Mouse (Mus musculus) CH12.LX (cell line): ENCODE data around the gene Nbr1. TPM values are rescaled to one million over a fixed set of nuclear protein-coding genes. Genes with fewer than 3 reads are reported as not detected.

Experiments used
- DNase-seq: peaks from one replicate; pipeline ENCODE4 v3.0.0-alpha.2; 2013; ENCODE audit errors: extremely low read depth
- H3K27ac ChIP-seq: 2 replicates; pipeline ENCODE4 v1.5.1; 2012; ENCODE audit warnings: low read depth, mild to moderate bottlenecking, control low read depth, moderate library complexity; ENCODE audit not compliant: insufficient read depth
- H3K27me3 ChIP-seq: replicated peaks from 2 replicates; pipeline ENCODE3; 2012; ENCODE audit warnings: inconsistent platforms
- H3K36me3 ChIP-seq, 2 experiments: replicated peaks in 1 of 2; 2 replicates each; pipeline versions ENCODE3 to v1.6.1; 2012; ENCODE audit warnings: inconsistent platforms in 1 of 2, low read length in 1 of 2, mild to moderate bottlenecking in 1 of 2, mixed read lengths in 1 of 2, moderate library complexity in 1 of 2; ENCODE audit not compliant: control insufficient read depth in 1 of 2, insufficient read depth in 1 of 2
- H3K4me1 ChIP-seq, 2 experiments: 2 replicates each; pipeline ENCODE4 v1.6.1; 2012; ENCODE audit warnings: inconsistent platforms in 1 of 2, moderate library complexity in 1 of 2; ENCODE audit not compliant: insufficient read depth in 2 of 2, control insufficient read depth in 1 of 2
- H3K4me2 ChIP-seq: 2 replicates; pipeline ENCODE4 v1.6.1; 2012; ENCODE audit warnings: low read depth, mild to moderate bottlenecking, control low read depth; ENCODE audit not compliant: poor library complexity, insufficient read depth, severe bottlenecking
- H3K4me3 ChIP-seq, 3 experiments: fragments of 150-350 bp in 1 of 3; sonication (generic) in 1 of 3; replicated peaks in 1 of 3; 2 replicates each; pipeline versions ENCODE3 to v1.5.1; 2011 to 2012; ENCODE audit warnings: low read depth in 2 of 3, low read length in 2 of 3, mild to moderate bottlenecking in 2 of 3, moderate library complexity in 2 of 3, control low read depth in 1 of 3, improper control_type of control experiment in 1 of 3, inconsistent platforms in 1 of 3, mixed read lengths in 1 of 3; ENCODE audit not compliant: poor library complexity in 1 of 3
- H3K79me2 ChIP-seq: replicated peaks from 2 replicates; pipeline ENCODE4 v1.6.1; 2012; ENCODE audit warnings: mild to moderate bottlenecking, moderate library complexity; ENCODE audit not compliant: control insufficient read depth, poor library complexity, insufficient read depth, severe bottlenecking; ENCODE audit errors: extremely low read depth
- H3K9ac ChIP-seq: 2 replicates; pipeline ENCODE4 v1.6.1; 2012; ENCODE audit warnings: low read depth, mild to moderate bottlenecking, control low read depth, moderate library complexity; ENCODE audit not compliant: insufficient read depth
- H3K9me3 ChIP-seq: replicated peaks from 2 replicates; pipeline ENCODE3; 2012; ENCODE audit warnings: low read length, inconsistent platforms, mixed read lengths
- BHLHE40 ChIP-seq: IDR thresholded peaks from 2 replicates; pipeline ENCODE4 v1.6.1; 2011; ENCODE audit warnings: mild to moderate bottlenecking, low read depth, low read length, improper control_type of control experiment
- CHD1 ChIP-seq: IDR thresholded peaks from 2 replicates; pipeline ENCODE4 v1.6.1; 2012; ENCODE audit warnings: low read depth, low read length, improper control_type of control experiment, inconsistent platforms
- CHD2 ChIP-seq: IDR thresholded peaks from 2 replicates; pipeline ENCODE4 v1.6.1; 2011; ENCODE audit warnings: low read length, improper control_type of control experiment
- CTCF ChIP-seq, 2 experiments: IDR thresholded peaks in 1 of 2; conservative IDR thresholded peaks in 1 of 2; 2 replicates each; pipeline ENCODE4 v1.5.1; 2011 to 2012; ENCODE audit warnings: low read depth in 2 of 2, low read length in 2 of 2, improper control_type of control experiment in 1 of 2, inconsistent platforms in 1 of 2, mild to moderate bottlenecking in 1 of 2, moderate library complexity in 1 of 2
- E2F4 ChIP-seq: IDR thresholded peaks from 2 replicates; pipeline ENCODE4 v1.6.1; 2011; ENCODE audit warnings: low read depth, low read length, improper control_type of control experiment; ENCODE audit not compliant: insufficient replicate concordance
- ELF1 ChIP-seq: IDR thresholded peaks from 2 replicates; pipeline ENCODE4 v1.6.1; 2014; ENCODE audit warnings: low read depth, mild to moderate bottlenecking, inconsistent platforms, low read length, improper control_type of control experiment
- EP300 ChIP-seq: IDR thresholded peaks from 2 replicates; pipeline ENCODE4 v1.6.1; 2011; ENCODE audit warnings: low read length, improper control_type of control experiment
- ETS1 ChIP-seq: conservative IDR thresholded peaks from 2 replicates; pipeline ENCODE4 v1.6.1; 2012; ENCODE audit warnings: low read depth, mild to moderate bottlenecking, inconsistent platforms, low read length, improper control_type of control experiment, moderate library complexity
- GABPA ChIP-seq: IDR thresholded peaks from 2 replicates; pipeline ENCODE4 v1.6.1; 2012; ENCODE audit warnings: low read depth, low read length, improper control_type of control experiment, inconsistent platforms; ENCODE audit not compliant: insufficient replicate concordance
- HCFC1 ChIP-seq: IDR thresholded peaks from 2 replicates; pipeline ENCODE4 v1.6.1; 2012; ENCODE audit warnings: low read depth, mild to moderate bottlenecking, inconsistent platforms, low read length, improper control_type of control experiment
- IRF4 ChIP-seq: IDR thresholded peaks from 2 replicates; pipeline ENCODE4 v1.6.1; 2014; ENCODE audit warnings: low read depth, mild to moderate bottlenecking, inconsistent platforms, low read length, improper control_type of control experiment
- JUN ChIP-seq: IDR thresholded peaks from 2 replicates; pipeline ENCODE4 v1.6.1; 2011; ENCODE audit warnings: low read depth, mild to moderate bottlenecking, low read length, improper control_type of control experiment, moderate library complexity; ENCODE audit not compliant: insufficient read depth
- JUND ChIP-seq: conservative IDR thresholded peaks from 2 replicates; pipeline ENCODE4 v1.6.1; 2011; ENCODE audit warnings: low read depth, low read length, improper control_type of control experiment
- KAT2A ChIP-seq: IDR thresholded peaks from 2 replicates; pipeline ENCODE4 v1.6.1; 2012; ENCODE audit warnings: low read length, improper control_type of control experiment, inconsistent platforms; ENCODE audit not compliant: insufficient replicate concordance
- MAFK ChIP-seq: IDR thresholded peaks from 2 replicates; pipeline ENCODE4 v1.6.1; 2011; ENCODE audit warnings: low read length, improper control_type of control experiment; ENCODE audit not compliant: insufficient replicate concordance
- MAX ChIP-seq: IDR thresholded peaks from 2 replicates; pipeline ENCODE4 v1.6.1; 2011; ENCODE audit warnings: low read length, improper control_type of control experiment
- MAZ ChIP-seq: IDR thresholded peaks from 2 replicates; pipeline ENCODE4 v1.6.1; 2012; ENCODE audit warnings: low read depth, mild to moderate bottlenecking, inconsistent platforms, low read length, improper control_type of control experiment, moderate library complexity
- MEF2A ChIP-seq: IDR thresholded peaks from 2 replicates; pipeline ENCODE4 v1.6.1; 2014; ENCODE audit warnings: low read depth, mild to moderate bottlenecking, inconsistent platforms, low read length, improper control_type of control experiment, borderline replicate concordance
- MXI1 ChIP-seq: IDR thresholded peaks from 2 replicates; pipeline ENCODE4 v1.6.1; 2011; ENCODE audit warnings: mild to moderate bottlenecking, low read depth, low read length, improper control_type of control experiment
- MYC ChIP-seq: IDR thresholded peaks from 2 replicates; pipeline ENCODE4 v1.6.1; 2011; ENCODE audit warnings: low read depth, mild to moderate bottlenecking, improper control_type of control experiment, low read length
- NELFE ChIP-seq: IDR thresholded peaks from 2 replicates; pipeline ENCODE4 v1.6.1; 2011; ENCODE audit warnings: low read depth, low read length, improper control_type of control experiment
- NRF1 ChIP-seq: IDR thresholded peaks from 2 replicates; pipeline ENCODE4 v1.6.1; 2014; ENCODE audit warnings: low read depth, mild to moderate bottlenecking, inconsistent platforms, low read length, improper control_type of control experiment, moderate library complexity
- PAX5 ChIP-seq: IDR thresholded peaks from 2 replicates; pipeline ENCODE4 v1.6.1; 2012; ENCODE audit warnings: low read length, inconsistent platforms, mixed read lengths
- POLR2A ChIP-seq: IDR thresholded peaks from 2 replicates; pipeline ENCODE4 v1.6.1; 2011; ENCODE audit warnings: low read depth, mild to moderate bottlenecking, improper control_type of control experiment, low read length
- POLR2AphosphoS2 ChIP-seq: IDR thresholded peaks from 2 replicates; pipeline ENCODE4 v1.6.1; 2011; ENCODE audit warnings: low read depth, low read length, improper control_type of control experiment
- RAD21 ChIP-seq: IDR thresholded peaks from 2 replicates; pipeline ENCODE4 v1.6.1; 2011; ENCODE audit warnings: low read depth, mild to moderate bottlenecking, low read length, improper control_type of control experiment, moderate library complexity
- RCOR1 ChIP-seq: conservative IDR thresholded peaks from 2 replicates; pipeline ENCODE4 v1.6.1; 2012; ENCODE audit warnings: low read depth, mild to moderate bottlenecking, inconsistent platforms, low read length, improper control_type of control experiment
- SIN3A ChIP-seq: IDR thresholded peaks from 2 replicates; pipeline ENCODE4 v1.6.1; 2012; ENCODE audit warnings: low read length, improper control_type of control experiment, inconsistent platforms
- SMC3 ChIP-seq: IDR thresholded peaks from 2 replicates; pipeline ENCODE4 v1.6.1; 2011; ENCODE audit warnings: low read depth, low read length, improper control_type of control experiment
- TBP ChIP-seq: conservative IDR thresholded peaks from 2 replicates; pipeline ENCODE4 v1.6.1; 2011; ENCODE audit warnings: low read depth, low read length, improper control_type of control experiment
- TCF12 ChIP-seq: IDR thresholded peaks from 2 replicates; pipeline ENCODE4 v1.6.1; 2014; ENCODE audit warnings: low read depth, mild to moderate bottlenecking, inconsistent platforms, low read length, improper control_type of control experiment
- UBTF ChIP-seq: IDR thresholded peaks from 2 replicates; pipeline ENCODE4 v1.6.1; 2012; ENCODE audit warnings: low read depth, mild to moderate bottlenecking, inconsistent platforms, low read length, improper control_type of control experiment, moderate library complexity
- USF1 ChIP-seq: IDR thresholded peaks from 2 replicates; pipeline ENCODE4 v1.6.1; 2014; ENCODE audit warnings: low read depth, mild to moderate bottlenecking, inconsistent platforms, low read length, improper control_type of control experiment
- USF2 ChIP-seq: conservative IDR thresholded peaks from 2 replicates; pipeline ENCODE4 v1.6.1; 2011; ENCODE audit warnings: low read depth, low read length, improper control_type of control experiment
- ZC3H11A ChIP-seq: IDR thresholded peaks from 2 replicates; pipeline ENCODE4 v1.6.1; 2012; ENCODE audit warnings: low read depth, mild to moderate bottlenecking, inconsistent platforms, low read length, improper control_type of control experiment
- ZKSCAN1 ChIP-seq: IDR thresholded peaks from 2 replicates; pipeline ENCODE4 v1.6.1; 2012; ENCODE audit warnings: low read depth, inconsistent platforms, low read length, improper control_type of control experiment, borderline replicate concordance
- ZMIZ1 ChIP-seq: IDR thresholded peaks from 2 replicates; pipeline ENCODE4 v1.6.1; 2012; ENCODE audit warnings: low read depth, mild to moderate bottlenecking, inconsistent platforms, low read length, improper control_type of control experiment
- ZNF384 ChIP-seq: IDR thresholded peaks from 2 replicates; pipeline ENCODE4 v1.6.1; 2012; ENCODE audit warnings: low read depth, low read length, improper control_type of control experiment, inconsistent platforms
- dilution Hi-C: fragments of 300-500 bp; cut with MboI; formaldehyde crosslinking; loops from 2 replicates; pipeline ENCODE4 v1.14.3; 2020; ENCODE audit warnings: low sequenced_read_pairs; ENCODE audit not compliant: extremely low pct_unique_long_range_greater_than_20kb, extremely low pct_ligation_motif_present
- in situ Hi-C: fragments of 300-500 bp; cut with MboI; formaldehyde crosslinking; loops from 3 replicates; pipeline ENCODE4 v1.14.3; 2019; ENCODE audit warnings: low sequenced_read_pairs, low pct_ligation_motif_present, low pct_unique_long_range_greater_than_20kb, mixed read lengths
- polyA plus RNA-seq: library from polyadenylated mRNA; unstranded; fragments of >175 nt; gene quantifications from 2 replicates; pipeline ENCODE4 v1.2.1, GENCODE M21; 2012; ENCODE audit warnings: low read depth; ENCODE audit not compliant: insufficient read length
- total RNA-seq, 2 experiments: library from RNA; depleted of rRNA; stranded (reverse); fragments of 300-350 nt in 1 of 2; fragments of >200 nt in 1 of 2; gene quantifications; 2 replicates each; pipeline ENCODE4 v1.2.3; 2012 to 2014

Nbr1 gene
- total and polyA plus RNA-seq, 3 experiments: 44.8 to 52.2 (median 48.3) TPM

DNA sequence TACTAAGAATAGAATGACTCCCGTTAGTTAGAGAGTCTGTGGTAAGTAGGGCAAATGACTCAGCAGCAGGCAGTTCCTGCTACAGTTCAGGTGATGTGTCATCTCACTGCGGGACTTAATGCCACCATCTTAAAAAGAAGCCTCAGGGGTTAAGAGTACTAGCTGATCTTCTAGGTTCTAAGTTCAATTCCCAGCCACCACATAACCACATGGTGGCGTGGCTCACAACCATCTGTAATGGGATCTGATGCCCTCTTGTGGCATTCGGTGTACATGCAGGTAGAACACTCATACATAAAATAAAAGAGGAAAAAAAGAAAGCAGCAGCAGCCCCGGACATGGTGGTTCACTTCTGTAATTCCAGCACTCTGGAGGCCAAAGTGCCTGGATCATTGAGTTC lies 10.4 kb downstream of the Nbr1 start:
- TF ChIP-seq BHLHE40 (peak; percentile 30; the same call in 1 of the 2 replicates), ELF1 (no peak), CHD2 (no peak), MAX (peak; percentile 91), SMC3 (peak; percentile 82), HCFC1 (peak; percentile 39), PAX5 (no peak), TBP (no peak), ZMIZ1 (no peak), SIN3A (peak; percentile 61; the same call in 1 of the 2 replicates), KAT2A (no peak), RCOR1 (no peak), RAD21 (peak; percentile 62), E2F4 (no peak), TCF12 (peak; percentile 58; the same call in 1 of the 2 replicates), POLR2AphosphoS2 (no peak), UBTF (no peak), NRF1 (peak; percentile 42; the same call in 1 of the 2 replicates), CTCF (conservative IDR thresholded peaks at IDR 0.05 in 1 of 2, IDR thresholded peaks at IDR 0.05 in 1 of 2; ENCODE audit: low read depth in 2 of 2, low read length in 2 of 2) (peak; percentile 85 to 100), EP300 (no peak; the same call in 1 of the 2 replicates), ZKSCAN1 (no peak), JUN (no peak), MAFK (no peak), IRF4 (peak; percentile 48; the same call in 1 of the 2 replicates), NELFE (peak; percentile 87; the same call in 1 of the 2 replicates), MAZ (no peak), USF2 (no peak), MEF2A (peak; percentile 69; the same call in 1 of the 2 replicates), ETS1 (no peak), JUND (peak; percentile 75), MXI1 (0 out of 2 replicates have a peak, but pooled peaks have one; percentile 16), GABPA (no peak), POLR2A (no peak), MYC (peak; percentile 98), CHD1 (no peak), ZC3H11A (no peak), ZNF384 (peak; percentile 75), USF1 (no peak)
- H3K27ac ChIP-seq: no peak overlapping the region
- peaks cover 0 to 8% of the 10 kb centered on the region in 2 experiments; a peak in 1 of 4 replicates for H3K4me1 ChIP-seq
- dilution Hi-C loops: no loop called here
- H3K27me3 ChIP-seq: no peaks in the 10 kb centered on the region
- no peaks in the 10 kb centered on the region for H3K9me3 ChIP-seq
- H3K9ac ChIP-seq: no peak overlapping the region
- H3K36me3 ChIP-seq: peaks cover 63 to 77% of the 10 kb centered on the region in 2 experiments
- no peak overlapping the region for H3K4me3 ChIP-seq
- peak; percentile 90 for DNase-seq
- H3K79me2 ChIP-seq: peaks cover 5% of the 10 kb centered on the region; the same call in 1 of the 2 replicates
- in situ Hi-C loops: no loop called here
- no peak overlapping the region for H3K4me2 ChIP-seq
